Mouse (Mus musculus) heart, embryonic 14.5 days (tissue): ENCODE results near the gene Gspt2. TPM values are rescaled to one million over a fixed set of nuclear protein-coding genes. Genes with fewer than 3 reads are reported as not detected.

ENCODE experiments used
- ATAC-seq: fragments of 200-750 bp; cut with Nextera tagmentation; 2 replicates; pipeline ENCODE4 v1.8.0; 2017; ENCODE audit warnings: low read depth, moderate TSS enrichment; ENCODE audit not compliant: insufficient number of reproducible peaks, insufficient read depth, low FRiP score
- H3K27ac ChIP-seq, 2 experiments: fragments of 200-500 bp in 1 of 2; fragments of 300-500 bp in 1 of 2; sonication (generic) in 1 of 2; replicated peaks in 1 of 2; 2 replicates each; pipeline ENCODE4 v1.5.1; 2012 to 2014; ENCODE audit warnings: low read depth in 2 of 2, low read length in 2 of 2, control low read depth in 1 of 2, mild to moderate bottlenecking in 1 of 2, mixed read lengths in 1 of 2; ENCODE audit not compliant: control insufficient read depth in 1 of 2, insufficient read depth in 1 of 2
- H3K27me3 ChIP-seq: fragments of 300-500 bp; sonication (generic); 2 replicates; pipeline ENCODE4 v1.6.1; 2014; ENCODE audit warnings: mild to moderate bottlenecking, low read length, control low read depth; ENCODE audit not compliant: control insufficient read depth, insufficient read depth
- H3K36me3 ChIP-seq: fragments of 300-500 bp; sonication (generic); 2 replicates; pipeline ENCODE4 v1.6.1; 2014; ENCODE audit warnings: mild to moderate bottlenecking, control low read depth, low read length, mixed read lengths; ENCODE audit not compliant: control insufficient read depth, insufficient read depth
- H3K4me1 ChIP-seq, 2 experiments: fragments of 200-500 bp in 1 of 2; fragments of 300-500 bp in 1 of 2; sonication (generic) in 1 of 2; 2 replicates each; pipeline ENCODE4 v1.6.1; 2012 to 2014; ENCODE audit warnings: low read length in 2 of 2, control low read depth in 1 of 2, mixed read lengths in 1 of 2; ENCODE audit not compliant: control insufficient read depth in 2 of 2, insufficient read depth in 2 of 2
- H3K4me2 ChIP-seq: fragments of 300-500 bp; sonication (generic); 2 replicates; pipeline ENCODE4 v1.6.1; 2014; ENCODE audit warnings: mild to moderate bottlenecking, low read length
- H3K4me3 ChIP-seq, 2 experiments: fragments of 200-500 bp in 1 of 2; fragments of 300-500 bp in 1 of 2; sonication (generic) in 1 of 2; 2 replicates each; pipeline ENCODE4 v1.5.1; 2012 to 2014; ENCODE audit warnings: low read length in 2 of 2, mild to moderate bottlenecking in 2 of 2, control low read depth in 1 of 2, low read depth in 1 of 2, moderate library complexity in 1 of 2; ENCODE audit not compliant: control insufficient read depth in 1 of 2, insufficient read depth in 1 of 2
- H3K9ac ChIP-seq: fragments of 300-500 bp; sonication (generic); 2 replicates; pipeline ENCODE4 v1.6.1; 2014; ENCODE audit warnings: mild to moderate bottlenecking, low read length
- H3K9me3 ChIP-seq: fragments of 300-500 bp; sonication (generic); 2 replicates; pipeline ENCODE4 v1.6.1; 2016; ENCODE audit warnings: low read length, control low read depth; ENCODE audit not compliant: control insufficient read depth
- WGBS: fragments of 180-500 bp; shearing (Covaris S2); extraction: QIAGEN DNeasy Blood & Tissue Kit; methylation state at CpG from one replicate; pipeline ENCODE4 v1.1.7; 2014; 5-methylcytosine and 5-hydroxymethylcytosine counted together
- polyA plus RNA-seq: library from polyadenylated mRNA; unstranded; fragments of >200 nt; fragmentation: Nextera tagmentation; extraction: Ambion mirVana; gene quantifications from 2 replicates; pipeline ENCODE4 v1.2.1, GENCODE M21; 2014

The Gspt2 gene
- 3.4 and 3.6 TPM in 2 replicates for polyA plus RNA-seq

DNA sequence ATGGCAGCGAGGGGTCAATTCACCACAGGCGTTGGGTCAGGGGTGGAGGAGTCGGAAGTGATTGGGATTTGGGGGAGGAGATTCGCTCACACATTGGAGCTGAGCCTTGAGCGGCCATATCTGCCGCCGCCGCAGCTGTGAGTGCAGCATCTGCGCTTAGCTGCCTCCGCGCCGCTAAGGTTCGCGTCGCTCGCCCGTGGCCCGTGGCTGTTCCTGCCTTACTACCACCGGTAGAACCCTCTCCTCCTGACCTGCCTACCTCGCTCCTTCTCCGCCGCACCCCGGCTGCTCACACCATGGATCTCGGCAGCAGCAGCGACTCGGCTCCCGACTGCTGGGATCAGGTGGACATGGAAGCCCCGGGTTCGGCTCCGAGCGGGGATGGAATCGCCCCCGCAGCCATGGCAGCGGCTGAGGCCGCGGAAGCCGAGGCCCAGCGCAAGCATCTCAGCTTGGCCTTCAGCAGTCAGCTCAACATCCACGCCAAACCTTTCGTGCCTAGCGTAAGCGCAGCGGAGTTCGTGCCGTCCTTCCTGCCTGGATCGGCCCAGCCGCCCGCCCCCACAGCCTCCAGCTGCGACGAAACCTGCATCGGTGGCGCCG lies at the start of gene Gspt2:
TSS of gene Gspt2 (plus strand) at position 109 of the 603 bp plus-strand sequence.
- WGBS = 20% methylated on average over 52 of the region's 53 CpGs
- Histone ChIP-seq H3K9me3 (no peaks in the 10 kb centered on the region), H3K4me2 (peak within 1 kb of the TSS; percentile 64), H3K4me3 (peak within 1 kb of the TSS; percentile 61 to 90), H3K4me1 (no peaks in the 10 kb centered on the region), H3K27ac (peak within 1 kb of the TSS in 1 of 2 experiments; percentile 47; a peak in 1 of 4 replicates), H3K27me3 (peaks cover 5% of the 10 kb centered on the region; the same call in 1 of the 2 replicates), H3K9ac (peak within 1 kb of the TSS; percentile 73), H3K36me3 (no peaks in the 10 kb centered on the region)
- ATAC-seq = no peak

GRCm38 (mm10) chrX:94624835-94625803 lies 10.8 kb upstream of the Gspt2 start:
- Histone ChIP-seq H3K9ac (no peak overlapping the region), H3K27ac (no peak overlapping the region), H3K36me3 (no peaks in the 10 kb centered on the region), H3K27me3 (no peaks in the 10 kb centered on the region), H3K4me3 (peak overlapping the region in 1 of 2 experiments; percentile 19; a peak in 1 of 4 replicates), H3K4me2 (peak overlapping the region; percentile 54), H3K4me1 (no peaks in the 10 kb centered on the region), H3K9me3 (no peaks in the 10 kb centered on the region)
- no peak for ATAC-seq
- 31% methylated on average over 13 of the region's 13 CpGs for WGBS

DNA sequence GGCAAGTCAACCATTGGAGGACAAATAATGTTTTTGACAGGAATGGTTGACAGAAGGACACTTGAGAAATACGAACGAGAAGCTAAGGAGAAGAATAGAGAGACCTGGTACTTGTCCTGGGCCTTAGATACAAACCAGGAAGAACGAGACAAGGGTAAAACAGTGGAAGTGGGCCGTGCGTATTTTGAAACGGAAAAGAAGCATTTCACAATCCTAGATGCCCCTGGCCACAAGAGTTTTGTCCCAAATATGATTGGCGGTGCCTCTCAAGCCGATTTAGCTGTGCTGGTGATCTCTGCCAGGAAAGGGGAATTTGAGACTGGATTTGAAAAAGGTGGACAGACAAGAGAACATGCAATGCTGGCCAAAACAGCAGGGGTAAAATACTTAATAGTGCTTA lies 1.0 kb downstream of the Gspt2 start:
- WGBS = 67% methylated on average over 8 of the region's 8 CpGs
- Histone ChIP-seq H3K36me3 (no peaks in the 10 kb centered on the region), H3K4me2 (peak overlapping the region; percentile 64), H3K4me1 (no peaks in the 10 kb centered on the region), H3K27me3 (peaks cover 5% of the 10 kb centered on the region; the same call in 1 of the 2 replicates), H3K9me3 (no peaks in the 10 kb centered on the region), H3K9ac (peak overlapping the region; percentile 73; the same call in 1 of the 2 replicates), H3K4me3 (peak overlapping the region in 1 of 2 experiments; percentile 61; a peak in 2 of 4 replicates), H3K27ac (no peak overlapping the region)
- ATAC-seq = no peak

GRCm38 (mm10) chrX:94648541-94648940 lies 12.7 kb downstream of the Gspt2 start:
- H3K27ac ChIP-seq = no peak overlapping the region
- H3K4me1 ChIP-seq = no peaks in the 10 kb centered on the region
- no peaks in the 10 kb centered on the region for H3K36me3 ChIP-seq
- no peak overlapping the region for H3K9ac ChIP-seq
- H3K9me3 ChIP-seq = no peaks in the 10 kb centered on the region
- H3K4me2 ChIP-seq = no peak overlapping the region
- H3K27me3 ChIP-seq = no peaks in the 10 kb centered on the region
- H3K4me3 ChIP-seq = no peak overlapping the region
- ATAC-seq = no peak

GRCm38 (mm10) chrX:94657734-94658133 lies 21.9 kb downstream of the Gspt2 start:
- ATAC-seq = no peak
- 45% methylated on average over 2 of the region's 2 CpGs for WGBS
- Histone ChIP-seq H3K9ac (no peak overlapping the region), H3K4me1 (no peaks in the 10 kb centered on the region), H3K9me3 (no peaks in the 10 kb centered on the region), H3K4me3 (no peak overlapping the region), H3K27ac (no peak overlapping the region), H3K27me3 (no peaks in the 10 kb centered on the region), H3K36me3 (no peaks in the 10 kb centered on the region), H3K4me2 (no peak overlapping the region)

- H3K4me3 ChIP-seq = no peak overlapping the region
- H3K9me3 ChIP-seq = no peaks in the 10 kb centered on the region
- WGBS = 68% methylated on average over 4 of the region's 4 CpGs
- H3K4me2 ChIP-seq = no peak overlapping the region
- no peaks in the 10 kb centered on the region; the same call in 1 of the 2 replicates for H3K27me3 ChIP-seq
- H3K9ac ChIP-seq = no peak overlapping the region
- H3K27ac ChIP-seq = no peak overlapping the region
- no peaks in the 10 kb centered on the region for H3K4me1 ChIP-seq
- ATAC-seq = no peak
- H3K36me3 ChIP-seq = no peaks in the 10 kb centered on the region
Measured at GRCm38 (mm10) chrX:94670814-94671213, 34.9 kb downstream of the Gspt2 start.

GRCm38 (mm10) chrX:94674977-94675376 lies 39.1 kb downstream of the Gspt2 start:
- no peak overlapping the region for H3K9ac ChIP-seq
- 39% methylated on average over 4 of the region's 4 CpGs for WGBS
- no peaks in the 10 kb centered on the region for H3K9me3 ChIP-seq
- no peaks in the 10 kb centered on the region for H3K4me1 ChIP-seq
- ATAC-seq = no peak
- no peak overlapping the region for H3K4me2 ChIP-seq
- no peak overlapping the region for H3K27ac ChIP-seq
- H3K36me3 ChIP-seq = no peaks in the 10 kb centered on the region
- no peak overlapping the region for H3K4me3 ChIP-seq
- H3K27me3 ChIP-seq = no peaks in the 10 kb centered on the region
